Mouse (Mus musculus) kidney, embryonic 15.5 days (tissue): ENCODE measurements around the gene Srr. TPM values are rescaled to one million over a fixed set of nuclear protein-coding genes. Genes with fewer than 3 reads are reported as not detected.

Experiments
- ATAC-seq: fragments of 200-750 bp; cut with Nextera tagmentation; replicated peaks from 2 replicates; pipeline ENCODE4 v1.8.0; 2017; ENCODE audit warnings: moderate TSS enrichment; ENCODE audit not compliant: low FRiP score
- H3K27ac ChIP-seq: fragments of 300-500 bp; sonication (generic); 2 replicates; pipeline ENCODE4 v1.5.1; 2015; ENCODE audit warnings: mild to moderate bottlenecking, inconsistent platforms
- H3K27me3 ChIP-seq: fragments of 300-500 bp; sonication (generic); 2 replicates; pipeline ENCODE4 v1.6.1; 2015; ENCODE audit warnings: inconsistent platforms
- H3K36me3 ChIP-seq: fragments of 300-500 bp; sonication (generic); 2 replicates; pipeline ENCODE4 v1.6.1; 2015; ENCODE audit warnings: inconsistent platforms
- H3K4me1 ChIP-seq: fragments of 300-500 bp; sonication (generic); 2 replicates; pipeline ENCODE4 v1.6.1; 2015; ENCODE audit warnings: inconsistent platforms
- H3K4me2 ChIP-seq: fragments of 300-500 bp; sonication (generic); 2 replicates; pipeline ENCODE4 v1.6.1; 2015; ENCODE audit warnings: moderate library complexity, mild to moderate bottlenecking, inconsistent platforms
- H3K4me3 ChIP-seq: fragments of 300-500 bp; sonication (generic); replicated peaks from 2 replicates; pipeline ENCODE4 v1.5.1; 2015; ENCODE audit warnings: mild to moderate bottlenecking, inconsistent platforms
- H3K9ac ChIP-seq: fragments of 300-500 bp; sonication (generic); 2 replicates; pipeline ENCODE4 v1.6.1; 2015; ENCODE audit warnings: mild to moderate bottlenecking, inconsistent platforms
- H3K9me3 ChIP-seq: fragments of 300-500 bp; sonication (generic); replicated peaks from 2 replicates; pipeline ENCODE4 v1.6.1; 2016; ENCODE audit warnings: inconsistent platforms
- whole genome bisulfite sequencing: fragments of 180-500 bp; shearing (Covaris S2); methylation state at CpG from one replicate; pipeline ENCODE4 v1.1.7; 2015; ENCODE audit warnings: mixed read lengths; 5-methylcytosine and 5-hydroxymethylcytosine counted together
- polyA plus RNA-seq: library from polyadenylated mRNA; unstranded; fragments of >200 nt; fragmentation: Nextera tagmentation; extraction: Ambion mirVana; gene quantifications from 2 replicates; pipeline ENCODE4 v1.2.1, GENCODE M21; 2015

Srr gene
- polyA plus RNA-seq, 1 experiment from 2014 or later: 24.4 TPM

GRCm38 (mm10) chr11:74901555-74901954 is 24.2 kb downstream of the Srr start:
- Histone ChIP-seq H3K4me3 (no peak overlapping the region), H3K27ac (no peak overlapping the region), H3K9ac (0 out of 2 replicates have a peak overlapping the region, but pooled peaks have one; percentile 7), H3K9me3 (no peaks in the 10 kb centered on the region), H3K27me3 (no peaks in the 10 kb centered on the region), H3K36me3 (peaks cover 74% of the 10 kb centered on the region), H3K4me1 (peaks cover 12% of the 10 kb centered on the region), H3K4me2 (no peak overlapping the region)
- 88% methylated on average over 6 of the region's 6 CpGs for WGBS
- no peak for ATAC-seq

GRCm38 (mm10) chr11:74898517-74898827 is 27.3 kb downstream of the Srr start:
- Histone ChIP-seq H3K36me3 (peaks cover 43% of the 10 kb centered on the region), H3K9ac (peak overlapping the region; percentile 68), H3K4me1 (peaks cover 21% of the 10 kb centered on the region), H3K9me3 (no peaks in the 10 kb centered on the region), H3K27me3 (no peaks in the 10 kb centered on the region), H3K27ac (peak overlapping the region; percentile 91), H3K4me2 (peak overlapping the region; percentile 92), H3K4me3 (peak overlapping the region; percentile 68)
- WGBS: under 1% methylated on average over 7 of the region's 7 CpGs
- no peak for ATAC-seq

- H3K36me3 ChIP-seq: peaks cover 38% of the 10 kb centered on the region
- peak within 1 kb of the TSS; percentile 68 for H3K9ac ChIP-seq
- peaks cover 21% of the 10 kb centered on the region for H3K4me1 ChIP-seq
- H3K4me3 ChIP-seq: peak within 1 kb of the TSS; percentile 68
- peak within 1 kb of the TSS; percentile 92 for H3K4me2 ChIP-seq
- no peaks in the 10 kb centered on the region for H3K9me3 ChIP-seq
- WGBS: under 1% methylated on average over 54 of the region's 54 CpGs
- peak; percentile 89 for ATAC-seq
- H3K27ac ChIP-seq: peak within 1 kb of the TSS; percentile 91
- H3K27me3 ChIP-seq: no peaks in the 10 kb centered on the region
Measured at GRCm38 (mm10) chr11:74897678-74898516, 27.9 kb downstream of the Srr start, which contains the start of gene Tsr1. Gene Tsr1 (plus strand): TSS chr11:74898071.

- ATAC-seq: peak; percentile 72
- Histone ChIP-seq H3K9ac (peak within 1 kb of the TSS; percentile 68), H3K27me3 (no peaks in the 10 kb centered on the region), H3K9me3 (no peaks in the 10 kb centered on the region), H3K4me3 (peak within 1 kb of the TSS; percentile 68), H3K27ac (peak within 1 kb of the TSS; percentile 91), H3K36me3 (peaks cover 30% of the 10 kb centered on the region), H3K4me2 (peak within 1 kb of the TSS; percentile 92), H3K4me1 (peaks cover 21% of the 10 kb centered on the region)
- under 1% methylated on average over 56 of the region's 74 CpGs for WGBS
Measured at GRCm38 (mm10) chr11:74896901-74897677, 28.7 kb downstream of the Srr start, which contains the start of gene Sgsm2. Gene Sgsm2 (minus strand): TSS chr11:74897060.

GRCm38 (mm10) chr11:74895980-74896900 is 29.5 kb downstream of the Srr start:
- H3K36me3 ChIP-seq: peaks cover 22% of the 10 kb centered on the region
- no peaks in the 10 kb centered on the region for H3K27me3 ChIP-seq
- H3K4me1 ChIP-seq: peaks cover 21% of the 10 kb centered on the region
- WGBS: 2% methylated on average over 48 of the region's 55 CpGs
- peak overlapping the region; percentile 91 for H3K27ac ChIP-seq
- peak overlapping the region; percentile 68 for H3K9ac ChIP-seq
- peak overlapping the region; percentile 68 for H3K4me3 ChIP-seq
- ATAC-seq: peak; percentile 69
- peak overlapping the region; percentile 92 for H3K4me2 ChIP-seq
- no peaks in the 10 kb centered on the region for H3K9me3 ChIP-seq

GRCm38 (mm10) chr11:74894619-74895018 is 31.1 kb downstream of the Srr start:
- no peak overlapping the region for H3K9ac ChIP-seq
- H3K4me2 ChIP-seq: no peak overlapping the region
- H3K9me3 ChIP-seq: no peaks in the 10 kb centered on the region
- ATAC-seq: no peak
- H3K27me3 ChIP-seq: no peaks in the 10 kb centered on the region
- H3K36me3 ChIP-seq: peaks cover 6% of the 10 kb centered on the region
- WGBS: 87% methylated on average over 4 of the region's 4 CpGs
- H3K4me3 ChIP-seq: no peak overlapping the region
- no peak overlapping the region for H3K27ac ChIP-seq
- H3K4me1 ChIP-seq: peaks cover 18% of the 10 kb centered on the region

GRCm38 (mm10) chr11:74883098-74883497 is 42.6 kb downstream of the Srr start:
- Histone ChIP-seq H3K27me3 (no peaks in the 10 kb centered on the region), H3K27ac (no peak overlapping the region), H3K36me3 (peaks cover 8% of the 10 kb centered on the region), H3K9me3 (no peaks in the 10 kb centered on the region), H3K4me2 (no peak overlapping the region), H3K4me1 (no peaks in the 10 kb centered on the region), H3K4me3 (no peak overlapping the region), H3K9ac (no peak overlapping the region)
- no peak for ATAC-seq
- WGBS: 91% methylated on average over 10 of the region's 10 CpGs

GRCm38 (mm10) chr11:74881979-74882378 is 43.8 kb downstream of the Srr start:
- Histone ChIP-seq H3K4me3 (no peak overlapping the region), H3K4me2 (no peak overlapping the region), H3K9me3 (no peaks in the 10 kb centered on the region), H3K4me1 (peaks cover 3% of the 10 kb centered on the region), H3K27me3 (no peaks in the 10 kb centered on the region), H3K9ac (no peak overlapping the region), H3K36me3 (peaks cover 8% of the 10 kb centered on the region), H3K27ac (no peak overlapping the region)
- 77% methylated on average over 14 of the region's 14 CpGs for WGBS
- ATAC-seq: no peak

- H3K9ac ChIP-seq: no peak overlapping the region
- H3K27me3 ChIP-seq: no peaks in the 10 kb centered on the region
- peaks cover 8% of the 10 kb centered on the region for H3K36me3 ChIP-seq
- H3K4me2 ChIP-seq: no peak overlapping the region
- peaks cover 12% of the 10 kb centered on the region for H3K4me1 ChIP-seq
- no peak overlapping the region for H3K4me3 ChIP-seq
- WGBS: 87% methylated on average over 9 of the region's 9 CpGs
- no peaks in the 10 kb centered on the region for H3K9me3 ChIP-seq
- H3K27ac ChIP-seq: no peak overlapping the region
- ATAC-seq: no peak
Measured at GRCm38 (mm10) chr11:74880999-74881398, 44.7 kb downstream of the Srr start.

GRCm38 (mm10) chr11:74876801-74877200 is 48.9 kb downstream of the Srr start:
- no peaks in the 10 kb centered on the region for H3K9me3 ChIP-seq
- 0 out of 2 replicates have a peak overlapping the region, but pooled peaks have one; percentile 7 for H3K4me3 ChIP-seq
- H3K4me1 ChIP-seq: peaks cover 27% of the 10 kb centered on the region
- H3K27me3 ChIP-seq: no peaks in the 10 kb centered on the region
- H3K9ac ChIP-seq: no peak overlapping the region; the same call in 1 of the 2 replicates
- peak overlapping the region; percentile 37 for H3K4me2 ChIP-seq
- H3K27ac ChIP-seq: no peak overlapping the region
- ATAC-seq: peak; percentile 67
- no peaks in the 10 kb centered on the region for H3K36me3 ChIP-seq
- 3% methylated on average over 9 of the region's 9 CpGs for WGBS

- Histone ChIP-seq H3K9ac (no peak overlapping the region), H3K27ac (no peak overlapping the region), H3K9me3 (no peaks in the 10 kb centered on the region), H3K27me3 (no peaks in the 10 kb centered on the region), H3K4me1 (peaks cover 35% of the 10 kb centered on the region), H3K4me3 (no peak overlapping the region), H3K4me2 (no peak overlapping the region), H3K36me3 (no peaks in the 10 kb centered on the region)
- WGBS: 42% methylated on average over 3 of the region's 3 CpGs
- ATAC-seq: peak; percentile 70
Measured at GRCm38 (mm10) chr11:74874630-74875029, 51.1 kb downstream of the Srr start.
